Mouse (Mus musculus) left cerebral cortex, postnatal 14 days (tissue): ENCODE data around the gene Fam49a. TPM values are rescaled to one million over a fixed set of nuclear protein-coding genes. Genes with fewer than 3 reads are reported as not detected.
A peak's percentile ranks its signal among the peaks of the same experiment; 100 is the strongest.

Experiments used
- DNase-seq, 2 experiments: peaks; one replicate each; pipeline ENCODE4 v3.0.0; 2021 to 2022; ENCODE audit warnings: low spot score in 2 of 2, mixed read lengths in 1 of 2
- intact Hi-C: fragments of 180-260 bp; cut with DNase I; formaldehyde crosslinking; loops from one replicate; pipeline ENCODE4 v1.15.1; 2025
- total RNA-seq, 2 experiments: library from RNA; stranded (reverse); gene quantifications; 2 replicates each; pipeline ENCODE4 v1.2.3; 2021

Gene Fam49a
- total RNA-seq, 2 experiments from 2014 or later: 287 to 288 TPM

- intact Hi-C loops: loop anchor here (5.0 kb wide), 3 partner anchors 39 to 86 kb away; no protein-coding TSS in a partner anchor
- peak; percentile 53 to 90 for DNase-seq
Measured at GRCm38 (mm10) chr12:12263371-12263791, 1.4 kb downstream of the Fam49a start.

- no peak for DNase-seq
- intact Hi-C loops: loop anchor here (5.0 kb wide), 3 partner anchors 38 to 87 kb away; no protein-coding TSS in a partner anchor
Measured at GRCm38 (mm10) chr12:12264151-12264550, 2.2 kb downstream of the Fam49a start.

- DNase-seq: no peak
- intact Hi-C loops: no loop called here
Measured at GRCm38 (mm10) chr12:12266552-12266951, 4.6 kb downstream of the Fam49a start.

DNA sequence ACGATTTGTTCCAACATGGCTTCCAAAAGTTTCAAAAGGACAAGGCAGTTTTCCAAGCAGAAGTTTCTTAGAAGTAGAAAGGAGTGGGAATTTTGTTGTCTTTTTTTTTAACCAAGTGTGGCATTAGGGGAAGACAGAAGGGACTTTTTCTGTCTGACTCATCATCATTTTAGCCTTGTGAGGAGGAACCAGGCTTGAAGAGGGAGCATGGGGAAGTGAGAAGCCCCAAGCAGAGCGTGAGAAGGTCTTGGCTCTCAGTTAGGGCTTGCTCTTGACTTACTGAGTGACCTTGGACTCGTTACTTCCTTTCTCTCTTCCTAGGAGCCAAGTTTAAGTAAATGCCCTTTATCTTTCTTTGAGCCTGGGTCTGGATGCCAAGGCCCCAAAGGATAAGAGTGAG is 8.6 kb downstream of the Fam49a start:
- intact Hi-C loops: no loop called here
- DNase-seq: no peak

- no peak for DNase-seq
- intact Hi-C loops: no loop called here
Measured at GRCm38 (mm10) chr12:12274115-12274514, 12.2 kb downstream of the Fam49a start.

DNA sequence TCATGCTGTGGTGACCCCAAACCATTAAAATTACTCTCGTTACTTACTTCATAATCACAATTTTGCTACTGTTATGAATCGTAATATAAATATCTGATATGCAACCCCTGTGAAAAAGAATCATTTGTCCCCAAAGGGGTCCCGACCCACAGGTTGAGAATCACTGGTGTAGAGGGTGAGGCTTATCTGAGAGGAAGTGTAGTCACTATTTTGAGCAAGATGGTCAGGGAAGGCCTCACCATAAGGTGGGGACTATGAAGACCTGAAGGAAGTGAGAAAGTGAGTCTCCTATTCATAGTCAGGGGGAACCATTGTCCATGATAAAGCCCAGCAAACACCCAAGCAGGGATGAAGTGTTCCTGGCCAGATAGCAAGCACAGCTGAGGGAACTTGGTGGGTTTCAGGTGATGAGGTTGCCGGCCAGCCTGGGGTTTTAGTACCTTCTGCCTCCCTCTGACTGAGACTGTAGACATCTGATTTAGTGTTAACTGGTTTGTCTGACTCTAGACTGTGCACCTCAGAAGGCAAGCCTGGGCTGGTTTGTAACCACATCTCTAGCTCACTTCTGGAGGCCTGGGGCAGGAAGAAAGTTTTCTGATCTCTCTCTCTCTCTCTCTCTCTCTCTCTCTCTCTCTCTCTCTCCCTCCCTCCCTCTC is 13.3 kb downstream of the Fam49a start:
- DNase-seq: no peak
- intact Hi-C loops: no loop called here

GRCm38 (mm10) chr12:12277741-12278463 is 16.0 kb downstream of the Fam49a start:
- intact Hi-C loops: no loop called here
- no peak for DNase-seq

DNA sequence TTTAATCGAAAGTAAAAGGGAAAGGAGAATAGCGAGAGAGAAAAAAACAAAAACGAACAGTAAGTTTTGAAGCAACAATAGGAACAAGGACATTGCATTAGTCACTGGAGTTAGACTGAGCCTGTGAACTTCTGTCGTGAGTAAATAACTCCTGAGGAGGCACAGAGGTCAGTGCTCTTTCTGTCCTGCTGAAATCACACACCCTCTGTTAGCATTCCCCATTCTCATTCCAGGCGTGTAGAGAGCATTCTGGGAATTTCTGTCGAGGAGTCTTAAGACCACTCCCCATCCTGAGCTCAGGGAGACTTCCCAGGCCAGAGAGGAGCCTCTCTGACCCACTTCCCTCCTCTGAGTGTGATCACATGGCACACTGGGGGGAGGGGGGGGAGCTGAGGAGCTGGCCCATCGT is 16.5 kb downstream of the Fam49a start:
- intact Hi-C loops: no loop called here
- no peak for DNase-seq

- no peak for DNase-seq
- intact Hi-C loops: no loop called here
Measured at GRCm38 (mm10) chr12:12283702-12284288, 21.9 kb downstream of the Fam49a start.

DNA sequence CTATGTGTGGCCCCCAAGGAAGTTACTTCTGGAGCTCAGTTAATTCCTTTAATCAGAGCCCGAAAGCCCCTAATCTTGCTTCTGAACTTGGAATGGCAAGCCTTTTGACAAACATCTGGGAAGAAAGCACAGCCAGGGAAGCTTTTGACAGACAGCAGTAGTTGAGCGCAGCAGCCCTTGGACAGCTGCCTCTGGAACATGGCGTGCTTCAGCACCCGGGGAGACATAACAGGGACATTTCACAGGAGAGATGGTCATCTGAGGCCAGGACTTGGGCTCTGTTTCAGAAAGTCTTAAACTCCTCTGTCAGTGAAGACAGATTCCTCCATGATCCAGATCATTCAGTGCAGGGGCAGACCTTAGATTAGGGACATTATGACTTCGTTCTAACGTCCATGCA is 22.6 kb downstream of the Fam49a start:
- no peak for DNase-seq
- intact Hi-C loops: no loop called here

DNA sequence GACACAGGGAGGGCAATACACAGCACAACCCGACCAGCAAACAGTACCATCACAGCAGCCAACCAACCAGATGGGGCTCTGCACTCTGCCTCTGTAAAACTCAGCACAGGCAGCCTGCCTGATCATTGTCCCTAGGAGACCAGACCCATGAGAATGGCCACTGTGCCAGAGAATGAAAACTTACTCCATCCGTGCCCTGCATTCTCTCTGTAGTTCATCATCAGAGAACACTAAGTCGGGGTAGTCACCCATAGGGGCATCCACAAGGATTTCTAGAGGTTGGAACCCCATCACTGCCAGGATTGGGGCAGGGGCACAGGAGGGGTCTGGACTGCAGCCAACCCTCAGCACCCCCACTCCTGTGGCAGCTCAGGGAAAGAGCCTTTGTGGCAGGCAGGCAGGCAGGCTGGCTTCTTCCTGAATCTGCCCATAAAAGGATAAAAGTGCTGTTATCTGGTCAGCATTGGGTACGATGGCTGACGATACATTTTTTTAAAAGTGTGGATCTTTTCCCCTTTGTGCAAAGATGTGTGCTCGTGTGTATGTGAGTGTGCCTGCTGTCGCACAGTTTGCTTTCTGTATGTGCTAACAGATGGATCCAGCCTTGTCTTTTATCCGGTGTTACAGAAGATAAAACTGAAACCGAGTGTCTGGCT is 25.3 kb downstream of the Fam49a start:
- intact Hi-C loops: no loop called here
- DNase-seq: peak in 1 of 2 experiments; percentile 65

DNA sequence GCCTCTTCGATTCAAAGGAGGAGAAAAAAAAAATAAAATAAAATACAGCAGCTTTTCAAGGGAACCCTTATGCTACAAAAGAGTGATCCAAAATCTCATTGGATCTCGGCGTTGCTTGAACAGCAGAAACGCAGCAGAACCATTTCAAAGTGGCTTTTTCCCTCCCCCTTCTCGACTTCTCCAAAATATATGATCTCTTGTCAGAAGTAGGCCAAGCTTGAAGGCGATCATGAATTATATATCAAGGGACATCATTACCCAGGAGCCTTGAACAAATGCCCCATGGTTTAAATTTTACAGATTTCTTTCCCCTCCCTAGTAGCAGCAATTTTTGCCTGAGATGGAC is 25.8 kb downstream of the Fam49a start:
- intact Hi-C loops: no loop called here
- DNase-seq: no peak

DNA sequence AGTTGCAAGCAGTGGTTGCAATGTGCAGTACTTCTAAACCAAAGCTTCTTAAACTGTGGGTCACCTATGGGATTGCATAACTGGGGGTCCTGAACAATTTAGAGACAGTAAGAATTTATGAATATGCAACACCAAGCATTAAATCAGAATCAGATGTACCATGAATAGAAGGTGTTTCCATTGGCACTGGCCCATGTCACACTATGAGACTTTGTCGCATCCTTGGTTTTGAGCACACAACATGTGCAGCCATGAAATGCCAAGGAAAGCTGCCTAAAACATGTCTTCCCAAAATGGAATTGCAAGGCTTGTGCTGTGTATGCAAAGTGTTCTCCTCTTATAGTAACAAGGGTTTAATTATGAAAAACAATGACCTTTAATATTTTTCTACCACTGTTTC is 26.6 kb downstream of the Fam49a start:
- intact Hi-C loops: no loop called here

GRCm38 (mm10) chr12:12289636-12290035 is 27.7 kb downstream of the Fam49a start:
- intact Hi-C loops: no loop called here
- no peak for DNase-seq

More for the DNA sequence above, 26.6 kb downstream of the Fam49a start:
- DNase-seq: peak in 1 of 2 experiments; percentile 53

GRCm38 (mm10) chr12:12292043-12292618 is 30.2 kb downstream of the Fam49a start:
- intact Hi-C loops: no loop called here
- no peak for DNase-seq

- intact Hi-C loops: no loop called here
- no peak for DNase-seq
Measured at GRCm38 (mm10) chr12:12294380-12295171, 32.6 kb downstream of the Fam49a start.

DNA sequence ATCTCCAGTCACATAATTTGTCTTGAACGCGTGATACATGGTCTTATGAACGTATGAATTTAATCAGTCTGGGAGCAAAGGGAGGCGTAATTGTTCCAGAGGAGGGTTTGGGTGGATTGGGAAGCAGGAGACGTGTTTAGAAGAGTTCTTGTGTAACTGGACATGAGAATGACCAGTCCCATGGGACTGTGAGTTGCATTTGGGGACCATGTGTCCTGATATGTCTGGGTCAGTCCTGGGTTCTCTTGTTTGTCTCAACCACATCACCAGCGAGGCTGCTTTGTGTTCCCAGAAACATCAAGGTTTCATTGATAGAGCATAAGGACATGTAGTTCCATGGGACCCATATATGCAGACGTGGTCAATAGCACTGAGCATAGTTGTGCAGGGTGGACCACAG is 36.5 kb downstream of the Fam49a start:
- intact Hi-C loops: no loop called here
- DNase-seq: no peak

DNA sequence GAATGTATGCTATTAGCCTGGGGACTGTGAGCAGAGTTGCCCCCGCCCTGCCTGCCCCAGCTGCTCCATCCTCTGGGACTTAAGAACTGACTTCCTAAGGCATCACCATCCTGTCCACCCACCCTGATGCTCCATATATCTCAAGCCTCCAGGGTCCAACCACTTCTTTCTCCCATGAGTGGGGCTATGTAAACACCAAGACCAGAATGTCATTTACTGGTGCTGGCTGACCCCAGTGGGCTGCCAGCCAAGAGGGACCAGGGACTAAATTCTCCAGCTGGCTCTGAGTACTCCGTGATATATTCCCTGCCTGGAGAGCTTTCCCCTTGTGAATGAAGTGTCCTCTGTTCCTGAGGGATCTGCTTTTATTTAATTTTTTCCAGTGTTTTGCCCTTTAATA is 37.4 kb downstream of the Fam49a start:
- intact Hi-C loops: no loop called here
- DNase-seq: no peak

DNA sequence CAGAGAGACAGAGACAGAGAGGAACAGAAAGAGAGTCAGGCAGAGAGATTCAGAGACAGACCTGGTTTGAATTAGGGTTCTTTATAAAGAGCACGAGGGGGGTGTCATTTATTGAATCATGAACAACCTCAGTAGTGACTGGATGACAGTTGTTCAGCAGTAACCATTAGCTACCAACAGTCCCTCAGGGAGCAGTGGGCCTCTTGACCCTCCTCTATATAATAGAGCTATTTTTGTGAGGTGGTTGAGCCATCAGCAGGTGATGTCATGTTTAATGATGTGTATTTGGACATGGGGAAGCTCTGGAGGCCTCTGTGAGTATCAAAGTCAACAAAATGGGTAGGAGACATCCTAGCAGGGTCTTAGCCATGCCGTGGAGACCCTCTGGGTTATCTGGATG is 39.2 kb downstream of the Fam49a start:
- DNase-seq: no peak
- intact Hi-C loops: loop anchor here (5.0 kb wide), 1 partner anchor 39 kb away; the partner anchor contains the start of gene Fam49a
